Mouse (Mus musculus) stomach, embryonic 14.5 days (tissue): ENCODE results near the gene Gpn2. TPM values are rescaled to one million over a fixed set of nuclear protein-coding genes. Genes with fewer than 3 reads are reported as not detected.
A peak's percentile ranks its signal among the peaks of the same experiment; 100 is the strongest.

Experiments used
- ATAC-seq: fragments of 200-750 bp; cut with Nextera tagmentation; 2 replicates; pipeline ENCODE4 v1.8.0; 2017; ENCODE audit warnings: low read depth, moderate TSS enrichment; ENCODE audit not compliant: insufficient number of reproducible peaks, insufficient read depth, low FRiP score
- H3K27ac ChIP-seq: fragments of 300-500 bp; sonication (generic); 2 replicates; pipeline ENCODE4 v1.5.1; 2014; ENCODE audit warnings: mild to moderate bottlenecking, low read length, moderate library complexity, mixed read lengths
- H3K27me3 ChIP-seq: fragments of 300-500 bp; sonication (generic); 2 replicates; pipeline ENCODE4 v1.6.1; 2014; ENCODE audit warnings: low read length, control low read depth, mixed read lengths; ENCODE audit not compliant: control insufficient read depth, insufficient read depth
- H3K36me3 ChIP-seq: fragments of 300-500 bp; sonication (generic); 2 replicates; pipeline ENCODE4 v1.6.1; 2014; ENCODE audit warnings: mild to moderate bottlenecking, control low read depth, low read length, moderate library complexity, mixed read lengths; ENCODE audit not compliant: control insufficient read depth, insufficient read depth
- H3K4me1 ChIP-seq: fragments of 300-500 bp; sonication (generic); 2 replicates; pipeline ENCODE4 v1.6.1; 2014; ENCODE audit warnings: low read length, control low read depth, mixed read lengths; ENCODE audit not compliant: control insufficient read depth, insufficient read depth
- H3K4me2 ChIP-seq: fragments of 300-500 bp; sonication (generic); replicated peaks from 2 replicates; pipeline ENCODE4 v1.6.1; 2014; ENCODE audit warnings: low read depth, low read length, control low read depth
- H3K4me3 ChIP-seq: fragments of 300-500 bp; sonication (generic); 2 replicates; pipeline ENCODE4 v1.5.1; 2014; ENCODE audit warnings: low read depth, low read length, control low read depth
- H3K9ac ChIP-seq: fragments of 300-500 bp; sonication (generic); replicated peaks from 2 replicates; pipeline ENCODE4 v1.6.1; 2014; ENCODE audit warnings: low read depth, mild to moderate bottlenecking, control low read depth, low read length, moderate library complexity, mixed read lengths
- H3K9me3 ChIP-seq: fragments of 300-500 bp; sonication (generic); 2 replicates; pipeline ENCODE4 v1.6.1; 2016; ENCODE audit warnings: low read depth, low read length, control low read depth; ENCODE audit not compliant: control insufficient read depth
- WGBS: fragments of 180-500 bp; shearing (Covaris S2); extraction: QIAGEN DNeasy Blood & Tissue Kit; methylation state at CpG from one replicate; pipeline ENCODE4 v1.1.7; 2014; 5-methylcytosine and 5-hydroxymethylcytosine counted together
- polyA plus RNA-seq: library from polyadenylated mRNA; unstranded; fragments of >200 nt; fragmentation: Nextera tagmentation; extraction: Ambion mirVana; gene quantifications from 2 replicates; pipeline ENCODE4 v1.2.1, GENCODE M21; 2014

Gpn2 gene
- polyA plus RNA-seq, 1 experiment from 2014 or later = 17.7 TPM

- 24% methylated on average over 10 of the region's 10 CpGs for WGBS
- H3K36me3 ChIP-seq = no peaks in the 10 kb centered on the region
- no peak overlapping the region for H3K4me3 ChIP-seq
- H3K9me3 ChIP-seq = no peaks in the 10 kb centered on the region
- no peaks in the 10 kb centered on the region for H3K4me1 ChIP-seq
- H3K27ac ChIP-seq = no peak overlapping the region
- no peak overlapping the region for H3K4me2 ChIP-seq
- H3K9ac ChIP-seq = no peak overlapping the region
- no peak; the same call in 1 of the 2 replicates for ATAC-seq
- no peaks in the 10 kb centered on the region for H3K27me3 ChIP-seq
These were observed 27.0 kb upstream of the Gpn2 start for GRCm38 (mm10) chr4:133557041-133557717.

- no peaks in the 10 kb centered on the region for H3K4me1 ChIP-seq
- H3K27me3 ChIP-seq = no peaks in the 10 kb centered on the region
- H3K36me3 ChIP-seq = no peaks in the 10 kb centered on the region
- WGBS = 71% methylated on average over 4 of the region's 4 CpGs
- no peak overlapping the region for H3K9ac ChIP-seq
- H3K4me3 ChIP-seq = no peak overlapping the region
- H3K4me2 ChIP-seq = no peak overlapping the region
- no peaks in the 10 kb centered on the region for H3K9me3 ChIP-seq
- H3K27ac ChIP-seq = no peak overlapping the region
- ATAC-seq = no peak
These were observed 24.3 kb upstream of the Gpn2 start for GRCm38 (mm10) chr4:133559846-133560245.

GRCm38 (mm10) chr4:133561622-133562021 lies 22.5 kb upstream of the Gpn2 start:
- Histone ChIP-seq H3K9me3 (no peaks in the 10 kb centered on the region), H3K4me3 (no peak overlapping the region), H3K27me3 (no peaks in the 10 kb centered on the region), H3K4me2 (no peak overlapping the region), H3K4me1 (no peaks in the 10 kb centered on the region), H3K36me3 (no peaks in the 10 kb centered on the region), H3K27ac (no peak overlapping the region), H3K9ac (no peak overlapping the region)
- ATAC-seq = no peak
- WGBS = 73% methylated on average over 4 of the region's 4 CpGs

GRCm38 (mm10) chr4:133563123-133563571 lies 21.0 kb upstream of the Gpn2 start:
- Histone ChIP-seq H3K27ac (no peak overlapping the region), H3K4me3 (no peak overlapping the region), H3K9me3 (no peaks in the 10 kb centered on the region), H3K4me2 (no peak overlapping the region), H3K4me1 (no peaks in the 10 kb centered on the region), H3K9ac (no peak overlapping the region), H3K36me3 (no peaks in the 10 kb centered on the region), H3K27me3 (no peaks in the 10 kb centered on the region)
- WGBS = 75% methylated on average over 11 of the region's 11 CpGs
- no peak for ATAC-seq

GRCm38 (mm10) chr4:133567251-133567650 lies 16.9 kb upstream of the Gpn2 start:
- Histone ChIP-seq H3K27ac (no peak overlapping the region), H3K27me3 (no peaks in the 10 kb centered on the region), H3K4me3 (no peak overlapping the region), H3K4me2 (no peak overlapping the region), H3K9me3 (no peaks in the 10 kb centered on the region), H3K9ac (no peak overlapping the region), H3K4me1 (no peaks in the 10 kb centered on the region), H3K36me3 (no peaks in the 10 kb centered on the region)
- WGBS = 24% methylated on average over 8 of the region's 8 CpGs
- ATAC-seq = no peak

- no peak overlapping the region for H3K4me2 ChIP-seq
- ATAC-seq = no peak
- no peaks in the 10 kb centered on the region for H3K4me1 ChIP-seq
- H3K4me3 ChIP-seq = no peak overlapping the region
- H3K9me3 ChIP-seq = no peaks in the 10 kb centered on the region
- H3K9ac ChIP-seq = no peak overlapping the region
- H3K27me3 ChIP-seq = no peaks in the 10 kb centered on the region
- no peak overlapping the region for H3K27ac ChIP-seq
- 76% methylated on average over 10 of the region's 10 CpGs for WGBS
- no peaks in the 10 kb centered on the region for H3K36me3 ChIP-seq
These were observed 14.7 kb upstream of the Gpn2 start for GRCm38 (mm10) chr4:133569291-133570065.

GRCm38 (mm10) chr4:133570066-133570466 lies 14.1 kb upstream of the Gpn2 start:
- Histone ChIP-seq H3K36me3 (no peaks in the 10 kb centered on the region), H3K9me3 (no peaks in the 10 kb centered on the region), H3K27me3 (no peaks in the 10 kb centered on the region), H3K4me1 (peaks cover under 1% of the 10 kb centered on the region; the same call in 1 of the 2 replicates), H3K4me3 (no peak overlapping the region), H3K9ac (no peak overlapping the region), H3K4me2 (no peak overlapping the region), H3K27ac (no peak overlapping the region)
- no peak for ATAC-seq
- WGBS = 48% methylated on average over 10 of the region's 10 CpGs

GRCm38 (mm10) chr4:133574070-133574842 lies 9.9 kb upstream of the Gpn2 start, which contains the start of gene Gpatch3:
Gene Gpatch3, plus strand, starts transcription at chr4:133574745.
- Histone ChIP-seq H3K27me3 (no peaks in the 10 kb centered on the region), H3K9me3 (no peaks in the 10 kb centered on the region), H3K4me2 (peak within 1 kb of the TSS; percentile 93), H3K9ac (peak within 1 kb of the TSS; percentile 80), H3K27ac (peak within 1 kb of the TSS; percentile 88), H3K4me1 (peaks cover 6% of the 10 kb centered on the region; the same call in 1 of the 2 replicates), H3K36me3 (peaks cover 8% of the 10 kb centered on the region), H3K4me3 (peak within 1 kb of the TSS; percentile 99)
- peak; percentile 88 for ATAC-seq
- 6% methylated on average over 44 of the region's 44 CpGs for WGBS
